Mouse (Mus musculus): ENCODE results near the gene Gprc6a.

GRCm38 (mm10) chr10:51609741-51610425 is 21.4 kb downstream of the Gprc6a start:
- TF ChIP-seq POLR2A (IDR thresholded peaks at IDR 0.05; ENCODE audit: borderline replicate concordance, low read depth, low read length), result no peak
- TF ChIP-seq CTCF (IDR thresholded peaks at IDR 0.05; ENCODE audit: low read depth, low read length), result no peak

Measured in bone marrow macrophage, adult 2 months (primary cell).